Mouse (Mus musculus): ENCODE data around the gene Olfr1307.

The Olfr1307 gene

GRCm38 (mm10) chr2:111949340-111949739, at the start of gene Olfr1307:
Gene Olfr1307 (minus strand): TSS chr2:111949440.
- DNase-seq (ENCODE audit: low spot score in 2 of 2): no peak

- DNase-seq (ENCODE audit: low spot score in 2 of 2): no peak
These were observed 40.9 kb upstream of the Olfr1307 start, which contains the start of gene Olfr1309 for GRCm38 (mm10) chr2:111990181-111990580. Gene Olfr1309 (minus strand): TSS chr2:111990281.

GRCm38 (mm10) chr2:111964844-111965243, 15.6 kb upstream of the Olfr1307 start, which contains the start of gene Olfr1308:
Gene Olfr1308 (minus strand): TSS chr2:111964944.
- no peak for DNase-seq (ENCODE audit: low spot score in 2 of 2)

- no peak for DNase-seq (ENCODE audit: low spot score in 2 of 2)
These were observed 33.1 kb downstream of the Olfr1307 start, which contains the start of gene Olfr1306 for GRCm38 (mm10) chr2:111916171-111916570. Gene Olfr1306 (minus strand): TSS chr2:111916271.
